Mouse (Mus musculus): Measurements from ENCODE around the gene Trp53tg5. TPM values are rescaled to one million over a fixed set of nuclear protein-coding genes. Genes with fewer than 3 reads are reported as not detected.
A peak's percentile ranks its signal among the peaks of the same experiment; 100 is the strongest.

The Trp53tg5 gene
- polyA plus RNA-seq, 1 experiment from 2014 or later = not detected

GRCm38 (mm10) chr2:164433278-164433895 is 40.1 kb downstream of the Trp53tg5 start:
- ATAC-seq (no peak), DNase-seq (ENCODE audit: low spot score) (no peak)
- H3K27me3 ChIP-seq (replicated peaks; ENCODE audit: insufficient read depth, low read length) = no peaks in the 10 kb centered on the region
- H3K36me3 ChIP-seq (ENCODE audit: insufficient read depth, low read length) = 0 out of 2 replicates have a peak, but pooled peaks cover 6% of the 10 kb centered on the region
- 64% methylated on average over 9 of the region's 9 CpGs for WGBS
- TF ChIP-seq CTCF (IDR thresholded peaks at IDR 0.05) (no peak), EP300 (IDR thresholded peaks at IDR 0.05) (no peak)
- H3K4me1 ChIP-seq (ENCODE audit: insufficient read depth, low read depth, low read length) = peaks cover 56% of the 10 kb centered on the region
- H3K4me2 ChIP-seq (replicated peaks; ENCODE audit: low read depth, low read length) = peak overlapping the region; percentile 2; the same call in 1 of the 2 replicates
- H3K27ac ChIP-seq (ENCODE audit: low read length) = peak overlapping the region; percentile 81
- H3K9me3 ChIP-seq (ENCODE audit: low read length) = no peaks in the 10 kb centered on the region
- 0 out of 2 replicates have a peak overlapping the region, but pooled peaks have one; percentile 3 for H3K9ac ChIP-seq (replicated peaks; ENCODE audit: low read depth)
- H3K4me3 ChIP-seq (ENCODE audit: low read depth, low read length) = no peak overlapping the region

GRCm38 (mm10) chr2:164432541-164433191 is 40.9 kb downstream of the Trp53tg5 start:
- no peaks in the 10 kb centered on the region for H3K9me3 ChIP-seq (ENCODE audit: low read length)
- peak overlapping the region; percentile 81 for H3K27ac ChIP-seq (ENCODE audit: low read length)
- peaks cover 13% of the 10 kb centered on the region; the same call in 1 of the 2 replicates for H3K36me3 ChIP-seq (ENCODE audit: insufficient read depth, low read length)
- 19% methylated on average over 22 of the region's 22 CpGs for WGBS
- H3K4me3 ChIP-seq (ENCODE audit: low read depth, low read length) = no peak overlapping the region
- peak overlapping the region; percentile 3; the same call in 1 of the 2 replicates for H3K9ac ChIP-seq (replicated peaks; ENCODE audit: low read depth)
- no peaks in the 10 kb centered on the region for H3K27me3 ChIP-seq (replicated peaks; ENCODE audit: insufficient read depth, low read length)
- ATAC-seq = peak; percentile 28
- TF ChIP-seq CTCF (IDR thresholded peaks at IDR 0.05) (no peak; the same call in 1 of the 2 replicates), EP300 (IDR thresholded peaks at IDR 0.05) (no peak)
- DNase-seq (ENCODE audit: low spot score) = peak; percentile 58
- peak overlapping the region; percentile 2 for H3K4me2 ChIP-seq (replicated peaks; ENCODE audit: low read depth, low read length)
- peaks cover 55% of the 10 kb centered on the region for H3K4me1 ChIP-seq (ENCODE audit: insufficient read depth, low read depth, low read length)

DNA sequence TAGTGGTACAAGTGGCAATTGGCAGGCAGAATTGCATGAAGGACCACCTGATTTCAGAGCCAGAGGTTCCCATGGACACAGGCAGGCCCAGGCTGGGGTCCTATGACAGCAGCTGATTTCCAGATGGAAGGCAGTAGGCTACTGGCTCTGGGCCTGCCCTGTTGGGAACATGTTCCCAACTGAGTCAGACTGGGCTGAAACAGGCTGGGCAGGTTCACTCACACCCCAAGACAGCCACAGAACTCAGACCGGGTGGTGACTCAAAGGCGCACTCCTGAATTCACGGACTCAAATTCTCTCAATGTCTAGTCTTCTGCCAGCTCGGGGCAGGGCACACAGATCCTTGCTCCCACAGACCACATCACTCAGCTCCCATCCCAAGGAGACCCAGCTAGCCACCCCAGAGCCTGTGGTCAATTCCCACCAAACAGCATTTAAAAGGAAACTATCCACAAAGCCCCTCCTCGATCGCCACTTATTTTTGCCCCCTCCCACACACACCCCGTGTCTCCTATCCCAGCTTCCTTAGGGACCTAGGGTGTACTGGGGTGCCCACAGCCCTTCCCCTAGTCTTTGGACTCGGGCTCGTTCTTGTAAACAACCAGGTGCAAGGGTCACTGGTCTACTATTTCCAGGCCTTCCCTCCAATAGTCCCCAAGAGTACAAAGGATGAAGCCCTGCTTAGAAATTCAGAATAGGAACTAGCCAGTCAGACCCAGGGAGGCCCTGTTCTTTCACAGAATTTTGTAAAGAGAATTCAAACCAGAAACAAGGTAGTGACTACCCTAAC is 41.7 kb downstream of the Trp53tg5 start:
- TF ChIP-seq EP300 (IDR thresholded peaks at IDR 0.05) (no peak), CTCF (IDR thresholded peaks at IDR 0.05) (no peak)
- Histone ChIP-seq H3K27ac (ENCODE audit: low read length) (peak overlapping the region; percentile 81), H3K4me1 (ENCODE audit: insufficient read depth, low read depth, low read length) (peaks cover 48% of the 10 kb centered on the region), H3K9me3 (ENCODE audit: low read length) (no peaks in the 10 kb centered on the region), H3K36me3 (ENCODE audit: insufficient read depth, low read length) (peaks cover 13% of the 10 kb centered on the region; the same call in 1 of the 2 replicates), H3K9ac (replicated peaks; ENCODE audit: low read depth) (peak overlapping the region; percentile 3; the same call in 1 of the 2 replicates), H3K27me3 (replicated peaks; ENCODE audit: insufficient read depth, low read length) (no peaks in the 10 kb centered on the region), H3K4me3 (ENCODE audit: low read depth, low read length) (no peak overlapping the region), H3K4me2 (replicated peaks; ENCODE audit: low read depth, low read length) (peak overlapping the region; percentile 17; the same call in 1 of the 2 replicates)
- 34% methylated on average over 9 of the region's 9 CpGs for WGBS
- ATAC-seq (peak; percentile 67), DNase-seq (ENCODE audit: low spot score) (peak; percentile 84)

- peak; percentile 49 for TF ChIP-seq CTCF (IDR thresholded peaks at IDR 0.05)
- TF ChIP-seq EP300 (IDR thresholded peaks at IDR 0.05) = no peak
- DNase-seq (ENCODE audit: low spot score) (peak; percentile 63), ATAC-seq (peak; percentile 20; the same call in 1 of the 2 replicates)
- 0 out of 2 replicates have a peak overlapping the region, but pooled peaks have one; percentile 5 for H3K9ac ChIP-seq (replicated peaks; ENCODE audit: low read depth)
- H3K27me3 ChIP-seq (replicated peaks; ENCODE audit: insufficient read depth, low read length) = no peaks in the 10 kb centered on the region
- no peaks in the 10 kb centered on the region for H3K9me3 ChIP-seq (ENCODE audit: low read length)
- H3K4me1 ChIP-seq (ENCODE audit: insufficient read depth, low read depth, low read length) = peaks cover 36% of the 10 kb centered on the region
- WGBS = 14% methylated on average over 7 of the region's 7 CpGs
- peaks cover 13% of the 10 kb centered on the region for H3K36me3 ChIP-seq (ENCODE audit: insufficient read depth, low read length)
- no peak overlapping the region for H3K4me3 ChIP-seq (ENCODE audit: low read depth, low read length)
- no peak overlapping the region for H3K4me2 ChIP-seq (replicated peaks; ENCODE audit: low read depth, low read length)
- peak overlapping the region; percentile 0; the same call in 1 of the 2 replicates for H3K27ac ChIP-seq (ENCODE audit: low read length)
Measured at GRCm38 (mm10) chr2:164430697-164431096, 42.8 kb downstream of the Trp53tg5 start.

GRCm38 (mm10) chr2:164429881-164430615 is 43.5 kb downstream of the Trp53tg5 start:
- H3K36me3 ChIP-seq (ENCODE audit: insufficient read depth, low read length) = peaks cover 16% of the 10 kb centered on the region
- H3K9ac ChIP-seq (replicated peaks; ENCODE audit: low read depth) = 0 out of 2 replicates have a peak overlapping the region, but pooled peaks have one; percentile 5
- DNase-seq (ENCODE audit: low spot score) (no peak), ATAC-seq (no peak)
- peaks cover 33% of the 10 kb centered on the region for H3K4me1 ChIP-seq (ENCODE audit: insufficient read depth, low read depth, low read length)
- no peak overlapping the region for H3K4me2 ChIP-seq (replicated peaks; ENCODE audit: low read depth, low read length)
- H3K9me3 ChIP-seq (ENCODE audit: low read length) = no peaks in the 10 kb centered on the region
- no peaks in the 10 kb centered on the region for H3K27me3 ChIP-seq (replicated peaks; ENCODE audit: insufficient read depth, low read length)
- no peak for TF ChIP-seq EP300 (IDR thresholded peaks at IDR 0.05)
- TF ChIP-seq CTCF (IDR thresholded peaks at IDR 0.05) = no peak
- WGBS = 56% methylated on average over 15 of the region's 15 CpGs
- 0 out of 2 replicates have a peak overlapping the region, but pooled peaks have one; percentile 0 for H3K27ac ChIP-seq (ENCODE audit: low read length)
- no peak overlapping the region for H3K4me3 ChIP-seq (ENCODE audit: low read depth, low read length)

Measured in lung, postnatal 0 days (tissue).